Mouse (Mus musculus) CD4-positive helper T cell, adult 2 months (primary cell): ENCODE measurements around the gene Zfp146.
"Not testable (repeated sequence)": the region's sequence is repeated elsewhere in the genome, so short reads cannot be mapped to it uniquely, and the experiment has no call there.

Experiments
- DNase-seq: peaks from one replicate; pipeline ENCODE4 v3.0.0-alpha.2; 2012; ENCODE audit warnings: low read depth, missing footprints, low spot score

Gene Zfp146

DNA sequence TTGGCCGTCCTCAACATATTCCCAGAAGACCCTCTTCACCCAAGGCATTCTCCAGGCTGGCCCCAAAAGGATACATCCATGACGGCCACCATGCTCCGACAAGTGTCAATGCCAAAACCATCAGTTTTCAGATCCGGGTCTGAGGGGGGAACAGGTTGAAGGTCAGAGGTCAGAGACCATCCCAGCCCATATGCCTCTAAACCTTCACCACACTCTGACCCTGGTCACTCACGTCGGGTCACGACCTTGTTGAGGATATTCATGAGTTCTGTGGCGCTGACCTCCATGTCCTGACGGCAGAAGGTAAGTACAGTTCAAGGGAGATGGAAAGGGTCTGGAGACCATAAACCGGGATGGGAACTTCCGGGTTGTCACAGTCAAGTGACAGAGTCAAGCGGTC is 22.5 kb upstream of the Zfp146 start:
- DNase-seq: no peak

- no peak for DNase-seq
Observed at GRCm38 (mm10) chr7:30189116-30189491, 19.6 kb upstream of the Zfp146 start.

DNA sequence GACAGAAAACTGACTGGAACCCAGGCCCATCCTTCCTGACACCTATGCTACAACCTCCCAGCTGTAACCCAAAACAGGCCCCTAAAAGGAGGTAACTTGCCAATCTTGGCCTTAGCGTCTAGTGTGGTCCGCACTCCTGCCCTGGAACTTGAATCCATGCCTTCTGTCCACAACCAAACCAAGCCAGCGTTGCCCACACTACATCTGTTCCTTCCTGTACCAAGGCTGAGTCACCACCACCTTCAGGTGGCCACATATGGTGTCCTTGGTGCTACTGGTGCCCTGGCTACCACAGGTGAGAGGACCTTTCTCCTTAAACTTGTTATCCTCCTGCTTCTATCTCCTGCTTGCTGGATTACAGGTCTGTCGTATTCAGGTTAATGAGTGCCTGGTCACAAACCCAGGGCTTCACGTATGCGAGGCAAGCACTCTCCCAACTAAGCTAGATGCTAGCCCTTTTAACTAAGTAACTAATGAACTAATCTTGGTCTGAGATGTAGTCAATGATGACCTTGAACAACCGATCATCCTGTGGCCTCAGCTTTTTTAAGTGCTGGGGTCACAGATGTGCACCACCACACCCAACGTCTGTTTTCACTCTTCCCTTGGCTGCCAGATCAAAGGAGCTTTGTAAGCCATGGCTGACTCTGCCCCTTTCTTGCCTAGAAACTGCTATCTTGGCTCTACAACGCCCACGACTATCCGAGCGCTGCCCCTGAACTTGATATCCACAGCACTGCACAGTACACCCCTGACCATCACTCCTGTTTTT is 19.0 kb upstream of the Zfp146 start:
- no peak for DNase-seq

- no peak for DNase-seq
Observed at GRCm38 (mm10) chr7:30184641-30185348, 15.2 kb upstream of the Zfp146 start.

DNA sequence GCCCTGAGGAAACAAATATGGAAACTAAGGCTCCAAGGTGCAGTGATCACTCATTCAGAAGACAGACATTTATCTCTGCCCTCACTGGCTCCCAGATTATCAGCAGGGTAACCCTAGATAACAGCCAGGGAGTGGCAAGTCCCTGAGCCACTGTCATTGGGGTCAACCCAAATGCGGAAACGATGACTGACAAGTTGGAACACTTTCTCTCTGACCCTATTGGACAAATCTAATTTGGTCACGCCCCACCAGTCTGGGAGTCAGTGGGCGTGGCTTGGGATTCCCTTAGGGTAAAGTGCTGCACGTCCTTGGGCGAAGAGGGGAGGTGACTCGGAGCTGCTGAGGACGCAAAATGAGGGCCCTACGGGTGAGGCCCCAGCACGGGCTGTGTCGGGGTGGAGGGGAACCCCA is 14.3 kb upstream of the Zfp146 start, which contains the start of gene Cox7a1:
Cox7a1 (plus strand) TSS at position 266 of the 411 bp plus-strand sequence.
- peak; percentile 84 for DNase-seq

DNA sequence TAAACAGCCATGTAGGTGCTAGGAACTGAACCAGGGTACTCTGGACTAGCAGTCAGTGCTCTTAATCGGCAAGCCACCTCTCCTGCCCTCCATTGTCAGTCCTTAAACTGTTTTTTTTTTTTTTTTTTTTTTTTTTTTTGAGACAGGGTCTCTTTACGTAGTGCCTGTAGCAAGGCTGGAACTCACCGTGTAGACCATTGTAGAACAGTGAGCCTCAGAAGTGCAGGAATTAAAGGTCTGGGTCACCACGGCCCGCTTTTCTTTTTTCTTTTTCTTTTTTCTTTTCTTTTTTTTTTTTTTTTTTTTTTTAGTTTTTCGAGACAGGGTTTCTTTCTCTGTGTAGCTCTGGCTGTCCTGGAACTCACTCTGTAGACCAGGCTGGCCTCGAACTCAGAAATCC is 13.6 kb upstream of the Zfp146 start:
- not testable (repeated sequence) for DNase-seq

GRCm38 (mm10) chr7:30181929-30182328 is 12.4 kb upstream of the Zfp146 start:
- not testable (repeated sequence) for DNase-seq

DNA sequence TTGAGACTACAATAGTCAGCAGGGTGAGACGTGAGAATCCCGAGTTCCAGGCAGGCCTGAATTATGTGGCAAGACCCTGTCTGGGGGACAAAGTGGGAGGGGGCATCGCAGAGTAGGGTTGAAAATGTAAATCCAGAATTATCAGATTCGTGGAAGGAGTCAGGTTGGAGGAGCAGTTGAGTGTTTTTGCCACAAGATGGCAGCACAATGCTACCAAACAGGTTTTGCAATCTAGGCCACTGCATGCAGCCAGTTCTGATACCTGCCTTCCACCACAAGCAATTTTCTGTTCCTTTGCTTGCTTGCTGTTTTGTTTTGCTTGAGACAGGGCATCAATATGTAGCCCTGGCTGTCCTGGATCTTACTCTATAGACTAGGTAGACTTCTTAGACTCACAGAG is 11.8 kb upstream of the Zfp146 start:
- peak; percentile 79 for DNase-seq

GRCm38 (mm10) chr7:30178256-30178655 is 8.7 kb upstream of the Zfp146 start:
- DNase-seq: no peak

- peak; percentile 30 for DNase-seq
Observed at GRCm38 (mm10) chr7:30176474-30176873, 6.9 kb upstream of the Zfp146 start.

DNA sequence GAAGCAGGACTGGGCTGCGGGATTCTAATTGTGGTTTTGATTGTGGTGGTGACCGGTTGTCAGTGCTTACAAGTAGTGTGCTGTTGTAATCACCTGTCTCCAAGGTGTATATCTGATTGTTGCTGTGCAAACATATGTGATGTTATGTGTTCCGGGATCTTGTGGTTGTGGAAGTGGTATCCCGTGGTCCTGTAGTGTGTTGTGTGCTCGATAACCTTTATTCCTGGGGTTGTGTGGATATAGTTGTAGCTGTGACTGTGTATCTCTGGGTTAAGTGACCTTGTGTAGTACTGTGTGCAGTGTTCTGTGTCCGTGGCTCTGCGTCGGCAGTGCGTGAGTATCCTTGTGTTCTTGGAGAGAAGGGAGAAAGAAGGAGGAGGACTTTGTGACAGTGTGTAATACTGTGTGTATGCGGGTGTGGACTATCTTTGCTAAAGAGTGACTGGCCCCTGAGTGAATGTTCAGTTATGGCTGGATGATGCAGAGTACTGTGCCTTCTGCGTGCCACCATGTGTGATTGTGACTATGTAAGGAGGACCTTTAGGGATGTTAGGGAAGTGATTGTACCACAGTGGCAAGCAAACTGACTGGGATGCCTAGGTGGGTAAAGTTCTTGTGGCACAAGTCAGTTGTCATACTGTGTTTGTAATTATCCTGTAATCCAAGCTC is 867 bp upstream of the Zfp146 start:
- no peak for DNase-seq

GRCm38 (mm10) chr7:30168914-30169582 is 502 bp downstream of the Zfp146 start:
- no peak for DNase-seq

DNA sequence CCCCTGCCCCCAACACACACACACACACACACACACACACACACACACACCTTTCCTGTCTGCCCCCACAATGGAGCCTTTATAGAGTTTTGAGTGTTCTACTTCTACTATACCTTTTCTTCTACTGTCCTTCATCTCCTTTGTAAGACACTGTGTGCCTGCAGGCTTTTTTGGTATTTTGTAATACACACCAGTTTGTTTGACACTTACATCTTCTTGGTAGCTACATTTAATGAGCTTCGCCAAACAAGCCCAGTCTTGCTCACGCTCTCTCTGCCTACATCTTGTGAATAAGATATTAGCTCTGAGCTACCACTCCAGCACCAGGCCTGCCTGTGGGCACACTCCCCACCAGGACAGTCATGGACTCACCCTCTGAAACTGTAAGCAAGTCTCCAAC is 4.8 kb downstream of the Zfp146 start:
- DNase-seq: no peak

DNA sequence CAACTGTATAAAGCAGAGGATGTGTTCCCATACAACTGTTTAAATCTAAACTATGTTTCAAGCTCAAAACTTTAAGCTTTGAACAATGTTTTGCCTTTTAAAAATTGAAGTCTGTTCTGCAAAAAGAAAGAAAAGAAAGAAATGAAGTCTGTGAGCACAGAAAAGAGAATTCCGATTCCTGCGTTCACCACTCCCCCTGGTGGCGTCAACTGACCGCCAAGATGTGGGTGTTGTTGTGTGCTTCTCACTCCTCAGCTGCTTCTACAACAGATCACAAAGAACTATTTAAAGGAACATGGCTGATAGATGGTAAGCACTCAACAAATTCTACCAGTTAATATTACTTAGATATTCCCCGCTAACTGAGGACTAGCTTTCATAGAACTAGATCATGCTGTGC is 6.4 kb downstream of the Zfp146 start:
- no peak for DNase-seq

- no peak for DNase-seq
Observed at GRCm38 (mm10) chr7:30155507-30155906, 14.0 kb downstream of the Zfp146 start.

DNA sequence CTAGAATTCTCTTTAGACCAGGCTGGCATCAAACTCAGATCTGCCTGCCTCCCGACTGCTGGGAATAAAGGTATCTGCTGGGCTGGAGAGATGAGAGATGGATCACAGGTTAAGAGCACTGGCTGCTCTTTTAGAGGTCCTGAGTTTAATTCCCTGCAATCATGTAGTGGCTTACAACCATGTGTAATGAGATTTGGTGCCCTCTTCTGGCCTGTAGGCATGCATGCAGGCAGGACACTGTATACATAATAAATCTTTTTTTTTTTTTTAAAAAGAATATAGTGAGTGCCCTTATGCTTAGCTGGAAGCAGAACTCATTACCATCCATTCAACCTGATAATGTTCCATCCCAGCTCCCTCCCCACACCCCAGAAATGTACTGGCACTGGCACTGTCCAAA is 15.5 kb downstream of the Zfp146 start:
- no peak for DNase-seq

GRCm38 (mm10) chr7:30147011-30147410 is 22.5 kb downstream of the Zfp146 start:
- DNase-seq: no peak

- DNase-seq: no peak
Observed at GRCm38 (mm10) chr7:30143555-30144209, 25.9 kb downstream of the Zfp146 start.

DNA sequence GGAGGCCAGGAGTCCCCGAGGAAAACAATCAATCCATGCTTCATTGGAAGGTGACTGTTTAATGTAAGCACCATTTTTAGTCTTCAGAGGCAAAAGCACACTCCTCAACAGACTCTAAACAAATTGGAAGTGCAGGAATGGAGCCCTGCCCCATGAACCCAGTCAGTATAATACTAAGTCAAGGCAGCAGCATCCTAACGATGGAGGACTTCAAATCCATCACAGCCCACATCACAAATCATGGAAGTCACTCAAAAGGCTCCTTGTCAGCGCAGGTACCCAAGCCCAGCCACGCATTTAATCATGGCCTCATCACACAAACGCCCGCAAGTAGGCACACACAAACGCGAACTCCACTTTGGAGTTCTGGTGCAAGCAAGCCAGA is 26.4 kb downstream of the Zfp146 start:
- no peak for DNase-seq

GRCm38 (mm10) chr7:30136826-30137225 is 32.7 kb downstream of the Zfp146 start:
- DNase-seq: no peak

- DNase-seq: no peak
Observed at GRCm38 (mm10) chr7:30132396-30132795, 37.2 kb downstream of the Zfp146 start.
